Mouse (Mus musculus): ENCODE measurements around the gene Dnajb8. TPM values are rescaled to one million over a fixed set of nuclear protein-coding genes. Genes with fewer than 3 reads are reported as not detected.

Gene Dnajb8
- total RNA-seq, 2 experiments from 2014 or later: not detected

DNA sequence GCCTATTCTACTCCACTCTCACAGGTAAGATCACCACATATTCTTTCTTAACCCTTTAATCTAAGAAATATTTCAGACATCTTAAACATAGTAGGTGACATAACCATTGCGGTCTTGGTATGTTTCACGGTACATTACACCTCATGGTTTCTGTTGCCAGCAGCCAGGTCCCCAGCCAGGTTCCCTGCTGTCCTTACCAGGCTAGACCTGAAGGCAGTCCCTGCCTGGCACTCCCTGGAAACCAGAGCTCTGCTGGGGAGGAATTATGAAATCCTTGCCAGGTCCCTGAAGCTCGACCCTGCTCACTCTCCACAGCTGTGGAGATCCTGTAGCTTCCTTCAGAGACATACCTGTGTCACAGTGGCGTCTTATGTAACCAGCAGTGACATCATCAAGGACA lies 5.9 kb upstream of the Dnajb8 start:
- no peak for ATAC-seq (replicated peaks; ENCODE audit: low FRiP score, poor library complexity, severe bottlenecking)

DNA sequence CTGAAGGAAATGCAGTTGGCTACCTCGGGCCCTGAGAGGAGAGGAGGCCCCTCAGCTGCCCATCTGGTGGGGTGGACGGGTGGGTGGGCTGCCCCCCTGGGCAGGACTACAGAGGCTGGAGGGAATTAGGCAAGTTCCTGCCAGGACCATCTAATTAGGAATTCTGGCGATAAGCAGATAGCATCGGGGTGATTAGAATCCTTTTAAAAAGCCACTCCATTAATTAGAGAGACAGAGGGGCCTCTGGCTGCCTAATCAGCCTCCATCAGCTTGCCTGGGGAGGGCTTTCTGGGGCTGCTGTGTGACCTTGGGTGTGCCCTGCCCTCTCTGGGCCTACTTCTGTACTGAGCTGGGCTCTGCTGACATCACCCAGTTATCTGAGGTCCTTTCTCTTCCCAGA lies 3.0 kb upstream of the Dnajb8 start:
- no peak for ATAC-seq (replicated peaks; ENCODE audit: low FRiP score, poor library complexity, severe bottlenecking)

DNA sequence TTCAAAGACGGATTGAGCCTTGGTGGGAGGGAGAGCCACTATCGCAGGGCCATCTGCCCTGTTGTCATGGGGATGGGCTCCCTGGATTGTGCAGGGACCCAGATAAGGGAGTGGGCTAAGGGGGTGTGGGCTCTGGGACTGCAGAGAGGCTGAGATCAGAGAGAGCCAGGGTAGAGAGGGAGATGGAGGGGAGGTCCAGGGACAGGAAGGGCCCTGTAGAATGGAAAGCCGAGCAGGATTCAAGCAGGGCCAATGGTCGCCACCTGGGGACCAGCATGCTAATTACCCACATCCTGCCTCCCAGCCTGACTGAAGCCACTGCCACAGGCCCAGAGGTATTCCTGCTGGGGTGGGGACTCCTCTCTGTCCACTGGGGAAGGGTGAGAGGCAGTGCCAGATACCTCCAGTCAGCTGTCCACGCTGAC lies 4.5 kb downstream of the Dnajb8 start:
- ATAC-seq (replicated peaks; ENCODE audit: low FRiP score, poor library complexity, severe bottlenecking): no peak

DNA sequence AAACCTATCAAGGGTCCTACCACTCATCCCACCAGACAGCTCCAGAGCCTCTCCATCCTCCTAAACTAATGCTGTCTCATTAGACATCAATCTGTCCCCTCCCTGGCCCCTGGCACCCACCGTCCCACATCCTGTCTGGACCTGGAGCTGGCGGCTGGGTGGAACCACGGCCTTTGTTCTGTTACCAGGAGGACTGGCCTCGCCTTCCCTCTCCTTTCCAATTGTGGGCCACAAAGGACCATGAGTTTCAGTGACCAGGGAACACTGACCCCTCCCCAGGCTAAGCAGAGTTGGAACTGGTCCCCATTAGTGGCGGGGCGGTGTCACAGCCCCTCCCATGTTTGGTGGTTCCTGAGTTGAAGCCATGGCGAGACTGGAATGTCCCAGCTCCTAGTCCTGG lies 5.5 kb downstream of the Dnajb8 start:
- no peak for ATAC-seq (replicated peaks; ENCODE audit: low FRiP score, poor library complexity, severe bottlenecking)

DNA sequence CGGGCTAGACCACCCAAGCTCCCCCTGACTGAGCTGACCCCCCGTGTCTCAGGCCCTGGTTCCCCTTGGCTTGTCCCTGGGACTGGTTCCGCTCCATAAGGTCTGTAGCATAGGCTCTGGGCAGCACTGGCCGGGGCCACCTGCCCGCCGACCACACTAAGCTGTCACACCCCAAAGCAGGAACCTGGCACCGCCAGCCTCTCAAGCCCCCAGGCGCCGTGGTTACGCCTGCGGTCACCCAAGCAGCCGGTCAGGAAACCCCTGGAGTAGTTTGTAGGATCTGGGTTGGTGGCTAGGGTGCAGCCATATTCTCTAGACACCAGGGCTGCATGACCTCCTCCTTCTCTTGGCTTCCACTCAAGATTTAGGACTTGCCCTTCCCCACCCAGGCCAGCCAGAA lies 7.2 kb downstream of the Dnajb8 start:
- ATAC-seq (replicated peaks; ENCODE audit: low FRiP score, poor library complexity, severe bottlenecking): no peak

DNA sequence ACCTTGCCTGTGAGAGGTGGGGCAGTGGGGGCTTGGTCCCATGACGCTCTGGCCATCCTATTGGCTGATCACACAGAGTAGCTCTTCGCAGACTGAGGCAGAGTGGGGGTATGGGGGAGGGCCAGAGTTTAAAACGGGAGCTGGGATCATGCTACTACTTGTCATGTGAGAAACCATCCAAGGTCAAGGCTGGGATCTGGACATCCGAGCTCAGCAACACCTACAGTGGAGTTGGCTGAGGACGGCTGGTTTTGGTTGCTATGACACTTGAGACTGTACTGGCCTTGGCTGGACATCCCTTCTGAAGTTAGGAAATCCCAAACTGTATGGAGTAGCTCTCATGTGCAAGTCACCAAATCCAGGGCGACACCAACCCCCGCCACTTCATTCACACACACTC lies 9.8 kb downstream of the Dnajb8 start:
- no peak for ATAC-seq (replicated peaks; ENCODE audit: low FRiP score, poor library complexity, severe bottlenecking)

DNA sequence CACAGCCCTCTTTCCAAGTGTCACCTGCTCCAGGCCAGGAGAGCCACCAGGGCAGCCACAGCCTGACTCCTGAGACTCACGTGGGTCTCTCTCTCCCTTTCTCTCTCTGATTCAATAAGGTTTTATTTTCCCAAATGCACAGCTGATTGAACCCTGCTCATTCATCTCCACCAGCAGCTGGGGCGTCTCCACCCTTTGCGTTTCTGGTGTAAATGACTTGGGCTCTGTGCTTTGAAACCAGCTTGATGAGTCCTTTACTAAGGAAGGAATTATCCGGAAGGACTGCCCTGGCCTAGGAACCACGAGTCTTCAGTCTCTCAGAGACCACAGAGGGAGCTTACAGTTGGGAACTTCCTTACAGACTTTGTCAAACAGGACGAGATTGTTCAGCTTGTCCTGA lies 10.2 kb downstream of the Dnajb8 start:
- ATAC-seq (replicated peaks; ENCODE audit: low FRiP score, poor library complexity, severe bottlenecking): no peak

DNA sequence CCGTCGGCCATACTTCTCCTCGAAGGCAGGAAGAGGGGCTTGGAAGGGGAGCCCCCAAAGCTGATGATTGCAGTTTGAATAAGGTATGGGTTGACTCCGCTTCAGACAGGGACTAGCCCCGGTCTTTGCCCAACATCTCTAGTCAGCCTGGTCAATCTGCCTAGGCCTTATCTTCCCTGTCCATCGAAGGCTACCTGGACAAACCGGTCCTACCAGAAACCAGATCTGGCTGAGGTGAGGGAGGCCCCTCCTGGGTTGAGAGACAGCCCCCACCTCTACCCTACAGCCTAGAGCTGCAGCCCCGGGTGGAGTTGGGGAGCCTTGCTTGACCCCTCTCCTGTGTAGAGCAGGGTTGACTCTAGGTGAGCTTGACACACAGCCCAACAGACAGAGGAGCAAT lies 11.9 kb downstream of the Dnajb8 start:
- no peak for ATAC-seq (replicated peaks; ENCODE audit: low FRiP score, poor library complexity, severe bottlenecking)

DNA sequence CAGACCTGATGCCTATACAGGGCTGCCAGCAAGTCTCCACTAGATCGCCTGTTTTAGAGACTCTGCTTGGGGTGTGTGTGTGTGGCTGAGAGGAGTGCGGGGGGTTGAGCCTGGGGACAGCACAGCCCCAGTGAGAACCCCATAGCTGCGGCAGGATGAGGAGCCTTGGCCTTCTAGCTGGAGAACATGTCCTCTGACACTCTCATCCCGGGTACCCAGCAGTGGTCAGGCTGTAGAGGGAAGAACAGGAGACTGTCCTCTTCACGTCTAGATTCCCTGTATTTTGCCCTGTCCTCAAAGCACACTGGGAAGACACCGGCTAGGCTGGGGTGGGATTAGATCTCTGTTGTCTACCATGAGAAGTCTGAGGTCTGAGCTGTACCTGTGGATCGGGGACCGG lies 13.4 kb downstream of the Dnajb8 start:
- ATAC-seq (replicated peaks; ENCODE audit: low FRiP score, poor library complexity, severe bottlenecking): no peak

DNA sequence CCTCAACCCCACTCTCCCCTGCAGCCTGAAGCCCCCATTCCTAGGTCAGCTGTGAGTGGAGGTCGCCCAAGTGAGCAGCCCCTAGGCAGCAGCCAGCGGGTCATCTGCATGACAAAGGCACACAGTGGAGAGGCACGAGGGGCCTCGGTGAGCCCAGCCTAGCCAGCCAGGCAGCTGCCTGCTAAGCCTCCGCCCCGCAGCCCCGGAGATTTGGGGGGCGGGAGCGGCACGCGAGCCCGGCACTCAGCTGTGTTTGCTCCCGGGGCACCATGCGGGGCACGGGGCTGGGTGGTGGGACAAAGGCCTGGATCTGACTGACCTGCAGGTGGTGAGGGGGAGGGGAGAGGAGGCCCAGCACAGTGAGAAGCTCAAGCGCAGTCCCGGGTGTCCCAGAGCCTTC lies 13.9 kb downstream of the Dnajb8 start:
- ATAC-seq (replicated peaks; ENCODE audit: low FRiP score, poor library complexity, severe bottlenecking): no peak

DNA sequence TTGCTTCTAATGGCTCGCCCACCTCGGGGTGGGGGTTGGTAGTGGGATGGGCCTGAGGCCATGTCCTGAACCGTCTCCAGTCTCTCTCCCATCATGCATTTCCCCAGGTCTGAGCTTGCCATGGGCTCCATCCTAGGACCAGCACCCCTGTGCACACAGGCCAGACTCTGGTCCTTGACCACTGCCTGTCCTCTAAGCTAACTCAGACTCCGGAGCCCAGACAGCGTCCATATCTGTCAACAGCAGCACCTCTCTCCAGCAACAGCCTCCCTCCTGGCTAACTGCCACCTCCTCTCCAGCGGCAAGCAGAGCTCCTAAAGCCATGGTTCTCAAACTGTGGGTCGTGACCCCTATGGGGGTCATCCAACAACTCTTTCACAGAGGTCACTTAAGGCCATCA lies 14.4 kb downstream of the Dnajb8 start:
- ATAC-seq (replicated peaks; ENCODE audit: low FRiP score, poor library complexity, severe bottlenecking): no peak

DNA sequence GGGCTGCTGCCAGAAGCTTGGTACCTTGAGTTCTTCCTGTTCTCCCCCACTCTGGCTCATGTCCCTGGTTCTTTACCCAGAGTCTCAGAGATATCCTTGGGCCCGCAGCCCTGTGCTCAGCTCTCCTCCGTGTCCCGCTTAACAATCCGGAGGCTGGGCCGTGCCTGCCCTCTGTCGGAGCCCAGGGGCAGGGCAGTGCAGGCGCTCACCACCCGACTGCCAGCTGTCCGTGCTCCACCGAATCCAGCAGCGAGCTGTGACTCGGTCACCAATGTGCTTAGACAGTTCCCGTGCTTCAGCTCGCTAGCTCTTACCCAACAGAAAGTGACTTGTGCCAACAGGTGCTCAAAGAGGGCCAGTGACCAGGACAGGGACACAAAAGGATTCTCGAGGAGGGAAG lies 20.5 kb downstream of the Dnajb8 start:
- ATAC-seq (replicated peaks; ENCODE audit: low FRiP score, poor library complexity, severe bottlenecking): peak; percentile 74

DNA sequence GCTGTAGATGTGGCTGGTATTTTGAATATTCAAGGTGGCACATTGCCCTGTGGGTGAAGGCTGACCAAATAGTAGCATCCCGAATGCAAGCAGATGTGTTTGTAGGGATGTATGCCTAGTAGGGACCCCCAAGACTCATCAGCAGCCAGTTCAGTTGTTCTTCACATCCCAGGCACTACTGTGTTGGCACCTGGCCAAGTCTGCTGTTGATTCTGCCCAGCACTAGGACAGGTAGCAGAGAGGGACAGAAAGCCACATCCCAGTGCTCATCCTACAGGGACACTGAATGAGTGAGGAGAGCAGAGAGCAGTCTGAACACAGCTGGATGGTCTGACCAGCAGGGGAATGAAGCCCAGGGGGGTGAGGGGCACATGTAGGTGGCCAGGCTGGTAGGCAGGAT lies 27.2 kb downstream of the Dnajb8 start:
- ATAC-seq (replicated peaks; ENCODE audit: low FRiP score, poor library complexity, severe bottlenecking): no peak

DNA sequence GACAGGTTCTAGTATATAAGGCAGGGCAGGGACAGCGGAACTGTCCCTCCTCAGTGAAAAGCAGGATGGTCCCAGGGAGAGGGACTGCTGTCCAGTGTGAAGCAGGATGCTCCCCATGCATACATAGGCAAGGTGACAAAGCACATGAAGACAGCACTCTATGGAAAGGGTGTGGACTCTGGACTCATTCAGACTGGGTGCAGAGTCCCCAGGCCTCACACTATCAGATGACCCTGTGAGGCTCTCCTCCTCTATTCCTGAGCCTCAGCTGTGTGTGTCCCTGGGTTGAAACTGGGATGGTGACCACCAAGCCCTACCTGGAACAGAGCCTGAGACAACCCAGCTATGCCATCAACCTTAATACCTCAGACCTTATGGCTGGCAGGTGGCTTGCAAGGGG lies 29.3 kb downstream of the Dnajb8 start:
- no peak for ATAC-seq (replicated peaks; ENCODE audit: low FRiP score, poor library complexity, severe bottlenecking)

DNA sequence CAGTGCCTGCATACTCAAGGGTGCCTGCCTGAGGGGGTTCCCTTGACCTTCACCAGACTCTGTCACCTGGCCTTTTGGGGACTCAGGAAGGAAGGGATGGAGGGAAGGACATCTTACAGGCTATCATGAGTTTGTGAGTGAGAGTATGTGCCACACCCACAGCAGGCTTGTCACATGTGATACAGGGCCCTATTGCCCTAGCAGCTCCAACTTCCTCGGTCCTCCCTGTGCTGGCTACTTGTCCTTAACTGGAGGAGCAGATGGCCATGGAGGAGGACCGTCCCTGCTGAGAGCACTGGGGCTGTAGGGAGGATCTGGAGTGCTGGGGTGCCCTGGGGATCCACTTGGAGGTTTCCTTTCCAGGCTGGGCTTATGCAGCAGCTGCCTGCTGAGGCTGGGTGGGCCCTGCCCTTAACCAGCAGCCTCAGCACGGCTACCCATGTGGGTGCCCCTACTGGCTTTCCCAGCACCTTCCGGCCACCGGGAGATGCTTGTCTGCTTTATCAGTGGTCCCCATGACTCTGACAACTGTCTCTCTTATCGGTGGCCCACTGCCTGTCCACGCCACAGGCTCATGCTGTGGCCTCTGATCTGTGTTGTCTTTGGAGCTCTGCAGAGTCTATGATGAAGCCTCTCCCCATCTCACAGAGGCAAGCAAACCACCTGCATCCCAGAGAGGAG lies 29.9 kb downstream of the Dnajb8 start:
- ATAC-seq (replicated peaks; ENCODE audit: low FRiP score, poor library complexity, severe bottlenecking): peak; percentile 48; the same call in 1 of the 2 replicates

DNA sequence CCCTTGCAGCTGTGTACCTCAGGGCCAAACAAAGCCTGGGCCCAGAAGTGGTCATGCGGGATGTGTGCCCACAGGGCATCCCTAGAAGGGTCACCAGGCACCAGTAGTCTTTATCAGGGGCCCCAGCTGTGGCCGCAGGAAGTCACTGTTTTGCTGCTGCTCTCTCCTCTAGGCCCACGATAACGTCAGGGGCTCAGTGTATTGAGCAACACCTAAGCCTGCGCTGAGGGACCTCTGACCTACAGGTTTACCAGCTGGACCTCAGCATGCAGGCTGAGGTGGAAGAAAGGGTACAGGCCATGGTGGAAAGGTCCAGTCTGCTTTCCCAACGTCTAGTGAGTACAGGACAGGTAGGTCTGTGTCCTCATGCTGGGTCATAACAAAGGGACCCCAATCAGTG lies 32.0 kb downstream of the Dnajb8 start:
- ATAC-seq (replicated peaks; ENCODE audit: low FRiP score, poor library complexity, severe bottlenecking): 0 out of 2 replicates have a peak, but pooled peaks have one; percentile 15

DNA sequence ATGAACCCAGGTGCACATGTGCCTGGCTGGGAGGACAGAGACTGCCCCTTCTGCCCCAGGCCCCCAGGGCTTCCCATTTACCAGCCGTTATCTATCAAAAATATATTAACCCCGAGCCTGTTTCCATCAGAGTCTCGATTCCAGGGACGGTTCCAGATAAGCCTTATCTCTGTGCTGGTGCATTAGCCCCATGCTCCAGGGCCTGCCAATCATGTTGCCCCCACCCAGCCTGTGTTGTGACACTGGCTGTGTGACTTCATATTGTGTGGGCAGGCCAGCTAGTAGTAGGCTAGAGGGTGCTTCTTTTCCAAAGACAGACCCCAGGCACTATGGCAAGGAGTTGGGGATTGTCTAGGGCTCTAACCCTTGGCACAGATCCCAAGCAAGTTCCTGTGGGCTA lies 33.4 kb downstream of the Dnajb8 start:
- ATAC-seq (replicated peaks; ENCODE audit: low FRiP score, poor library complexity, severe bottlenecking): no peak

DNA sequence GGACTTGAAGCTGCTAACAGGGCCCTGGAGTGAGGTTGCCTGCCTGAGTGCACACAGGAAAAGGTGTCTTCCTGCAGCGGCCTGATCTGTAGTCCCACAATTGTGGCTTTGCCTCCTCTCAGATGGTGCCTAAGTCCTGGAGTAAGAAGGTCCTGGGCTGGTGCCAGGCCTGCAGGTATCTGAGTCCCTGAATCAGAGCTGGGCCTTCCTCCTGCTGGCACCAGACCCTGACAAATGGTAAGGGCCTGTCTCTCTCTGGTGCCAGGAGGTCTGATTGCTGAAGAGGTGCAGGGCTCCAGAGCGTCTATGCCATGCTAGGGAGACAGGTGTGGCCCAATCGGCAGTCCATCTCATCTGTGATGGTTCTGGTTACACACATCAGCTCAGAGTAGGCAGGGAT lies 37.6 kb downstream of the Dnajb8 start:
- ATAC-seq (replicated peaks; ENCODE audit: low FRiP score, poor library complexity, severe bottlenecking): no peak

DNA sequence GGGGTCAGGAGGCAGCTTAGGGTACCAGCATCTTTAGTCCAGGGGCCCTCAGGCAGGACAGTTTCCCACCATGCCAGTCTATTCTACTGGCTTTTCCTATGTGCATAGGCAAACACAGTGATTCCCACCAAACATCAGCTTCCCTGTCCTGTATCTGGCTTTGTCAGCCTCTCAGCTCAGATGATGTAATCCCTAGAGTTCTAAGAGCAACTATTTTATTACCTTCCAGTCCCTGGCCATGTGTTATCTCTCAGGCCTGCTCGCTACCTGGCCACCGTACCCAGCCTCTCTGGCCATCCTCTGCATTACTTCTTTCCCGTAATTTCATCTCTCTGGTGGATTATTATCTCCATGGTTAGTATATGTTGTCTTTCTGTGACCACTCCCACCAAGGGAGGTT lies 38.6 kb downstream of the Dnajb8 start:
- no peak for ATAC-seq (replicated peaks; ENCODE audit: low FRiP score, poor library complexity, severe bottlenecking)

DNA sequence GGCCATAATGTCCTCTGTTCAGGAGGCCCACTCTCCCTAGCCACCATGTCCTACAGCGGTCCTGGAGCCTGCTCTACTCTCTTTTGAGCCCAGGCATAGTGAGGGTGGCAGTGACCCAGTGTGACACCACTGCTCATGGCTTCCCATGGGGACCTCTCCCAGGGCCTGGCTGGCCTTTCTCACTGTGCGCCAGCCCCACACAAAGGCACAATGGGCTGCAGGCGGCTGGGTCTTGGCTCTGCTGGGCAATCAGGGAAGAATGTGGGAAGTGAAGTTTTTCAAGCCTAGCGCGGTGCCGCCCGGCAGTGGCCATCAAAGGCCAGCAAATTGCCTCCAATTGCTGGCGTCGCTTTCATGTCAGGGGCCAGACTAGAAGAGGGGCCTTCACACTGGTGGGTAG lies 40.1 kb downstream of the Dnajb8 start:
- ATAC-seq (replicated peaks; ENCODE audit: low FRiP score, poor library complexity, severe bottlenecking): no peak

DNA sequence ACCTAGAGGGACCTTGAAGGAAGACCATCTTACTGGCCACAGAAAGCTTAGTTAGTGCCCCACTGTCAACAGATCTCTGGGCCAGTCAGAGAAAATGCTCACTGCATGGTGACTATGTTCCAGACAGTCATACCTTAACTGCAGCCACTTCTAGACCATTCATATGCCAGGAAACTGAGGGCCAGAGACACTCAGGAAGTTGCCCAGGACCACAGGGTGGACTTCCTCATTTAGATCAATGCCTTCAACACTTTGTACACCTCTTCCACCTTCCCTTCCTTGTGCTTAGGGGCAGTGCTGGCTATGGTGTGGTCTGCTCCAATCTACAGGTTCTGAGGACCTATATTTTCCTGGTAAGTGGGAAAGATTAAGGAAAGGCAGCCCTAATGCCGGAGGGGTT lies 43.3 kb downstream of the Dnajb8 start:
- no peak for ATAC-seq (replicated peaks; ENCODE audit: low FRiP score, poor library complexity, severe bottlenecking)

DNA sequence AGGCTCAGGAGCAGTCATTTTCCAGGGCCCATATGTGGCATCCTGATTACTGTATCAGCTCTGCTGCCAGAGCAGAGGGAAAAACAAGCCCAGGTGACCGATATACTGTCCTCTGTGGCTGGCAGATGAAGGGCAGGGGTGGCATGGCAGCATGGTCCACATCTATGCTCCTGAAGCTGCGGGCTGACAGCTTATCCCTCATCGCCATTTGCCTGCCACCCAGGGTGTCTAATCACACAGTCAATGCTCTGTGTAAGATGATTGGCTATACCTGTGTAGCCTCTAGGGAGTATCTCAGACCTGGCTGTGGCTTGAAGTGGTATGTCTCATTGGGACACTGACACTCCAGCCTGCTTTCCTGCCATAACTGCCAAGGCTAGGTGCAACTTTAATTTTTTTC lies 44.0 kb downstream of the Dnajb8 start:
- ATAC-seq (replicated peaks; ENCODE audit: low FRiP score, poor library complexity, severe bottlenecking): peak; percentile 45
